Mouse (Mus musculus): ENCODE data around the gene Pced1b. TPM values are rescaled to one million over a fixed set of nuclear protein-coding genes. Genes with fewer than 3 reads are reported as not detected.
"Not testable (repeated sequence)": the region's sequence is repeated elsewhere in the genome, so short reads cannot be mapped to it uniquely, and the experiment has no call there.

Pced1b gene
- polyA plus RNA-seq, 1 experiment: 18.5 TPM

- DNase-seq (ENCODE audit: low spot score): no peak
Measured at GRCm38 (mm10) chr15:97372611-97373131, 125.8 kb downstream of the Pced1b start.

- DNase-seq (ENCODE audit: low spot score): no peak
Measured at GRCm38 (mm10) chr15:97373203-97374084, 126.5 kb downstream of the Pced1b start.

GRCm38 (mm10) chr15:97374085-97374844 lies 127.4 kb downstream of the Pced1b start:
- DNase-seq (ENCODE audit: low spot score): no peak

GRCm38 (mm10) chr15:97374845-97375720 lies 128.2 kb downstream of the Pced1b start:
- no peak for DNase-seq (ENCODE audit: low spot score)

- no peak for DNase-seq (ENCODE audit: low spot score)
Measured at GRCm38 (mm10) chr15:97376081-97376742, 129.3 kb downstream of the Pced1b start.

GRCm38 (mm10) chr15:97376792-97377222 lies 129.9 kb downstream of the Pced1b start:
- DNase-seq (ENCODE audit: low spot score): no peak

GRCm38 (mm10) chr15:97378061-97378460 lies 131.2 kb downstream of the Pced1b start:
- DNase-seq (ENCODE audit: low spot score): no peak

- DNase-seq (ENCODE audit: low spot score): no peak
Measured at GRCm38 (mm10) chr15:97379489-97380304, 132.8 kb downstream of the Pced1b start.

- DNase-seq (ENCODE audit: low spot score): no peak
Measured at GRCm38 (mm10) chr15:97382567-97382966, 135.7 kb downstream of the Pced1b start.

- DNase-seq (ENCODE audit: low spot score): no peak
Measured at GRCm38 (mm10) chr15:97383523-97384141, 136.7 kb downstream of the Pced1b start.

- no peak for DNase-seq (ENCODE audit: low spot score)
Measured at GRCm38 (mm10) chr15:97384170-97385018, 137.5 kb downstream of the Pced1b start.

- not testable (repeated sequence) for DNase-seq (ENCODE audit: low spot score)
Measured at GRCm38 (mm10) chr15:97385174-97385573, 138.3 kb downstream of the Pced1b start.

- no peak for DNase-seq (ENCODE audit: low spot score)
Measured at GRCm38 (mm10) chr15:97387793-97388192, 140.9 kb downstream of the Pced1b start.

- no peak for DNase-seq (ENCODE audit: low spot score)
Measured at GRCm38 (mm10) chr15:97389577-97389976, 142.7 kb downstream of the Pced1b start.

GRCm38 (mm10) chr15:97390778-97391177 lies 143.9 kb downstream of the Pced1b start:
- DNase-seq (ENCODE audit: low spot score): no peak

GRCm38 (mm10) chr15:97391436-97391835 lies 144.5 kb downstream of the Pced1b start:
- no peak for DNase-seq (ENCODE audit: low spot score)

GRCm38 (mm10) chr15:97394561-97394960 lies 147.7 kb downstream of the Pced1b start:
- DNase-seq (ENCODE audit: low spot score): no peak

GRCm38 (mm10) chr15:97396586-97397299 lies 149.8 kb downstream of the Pced1b start:
- no peak for DNase-seq (ENCODE audit: low spot score)

Data from urinary bladder, adult 2 months (tissue).